Mouse (Mus musculus): ENCODE results near the gene Fgfrl1. TPM values are rescaled to one million over a fixed set of nuclear protein-coding genes. Genes with fewer than 3 reads are reported as not detected.

Gene Fgfrl1
- polyA plus RNA-seq, 1 experiment from 2014 or later: 5.3 TPM

DNA sequence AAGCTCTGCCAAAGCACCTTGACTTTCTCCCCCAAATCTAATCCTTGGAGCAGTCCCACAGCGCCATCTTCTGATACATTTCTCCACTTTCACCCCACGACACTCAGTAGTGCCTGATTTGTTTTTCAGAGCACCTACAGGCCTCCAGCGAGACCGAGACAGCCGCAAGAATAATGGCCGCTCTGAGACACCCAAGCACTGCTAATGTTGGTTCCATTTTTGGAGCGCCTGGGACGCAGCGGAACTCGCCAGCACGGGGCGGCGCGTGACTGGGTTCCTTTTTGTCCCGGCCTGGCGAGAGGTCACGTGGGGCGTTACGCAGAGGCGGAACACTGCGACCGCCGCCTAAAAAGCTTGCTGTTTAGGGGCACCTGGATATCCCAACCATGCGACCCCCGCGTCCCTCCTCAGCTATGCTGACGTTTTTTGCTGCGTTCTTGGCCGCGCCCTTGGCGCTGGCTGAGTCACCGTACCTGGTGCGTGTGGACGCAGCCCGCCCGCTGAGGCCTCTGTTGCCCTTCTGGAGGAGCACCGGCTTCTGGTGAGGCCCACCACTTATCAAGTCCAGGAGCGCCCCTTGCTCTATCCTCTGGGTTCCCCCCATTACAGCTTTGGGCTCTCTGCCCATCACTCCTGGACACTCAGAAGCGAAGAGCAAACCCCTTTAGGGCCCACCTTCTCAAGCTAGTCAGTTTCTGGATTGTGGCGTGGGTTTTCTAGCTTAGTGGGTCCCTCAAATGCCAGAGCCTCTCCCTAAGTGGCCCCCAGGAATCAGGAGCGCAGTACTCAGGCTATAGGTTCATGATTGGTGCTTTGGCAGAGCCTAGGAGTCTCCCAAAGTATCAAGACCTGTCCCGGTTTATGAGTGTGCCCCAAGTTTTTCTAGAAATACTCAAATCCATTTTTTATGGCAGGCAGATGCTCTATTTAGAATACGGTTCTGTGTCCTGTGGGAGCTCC lies 22.9 kb upstream of the Fgfrl1 start, which contains the start of gene Dgkq:
Gene Dgkq, minus strand, starts transcription at position 696 of the 960 bp plus-strand sequence.
- 7% methylated on average over 43 of the region's 43 CpGs for WGBS

DNA sequence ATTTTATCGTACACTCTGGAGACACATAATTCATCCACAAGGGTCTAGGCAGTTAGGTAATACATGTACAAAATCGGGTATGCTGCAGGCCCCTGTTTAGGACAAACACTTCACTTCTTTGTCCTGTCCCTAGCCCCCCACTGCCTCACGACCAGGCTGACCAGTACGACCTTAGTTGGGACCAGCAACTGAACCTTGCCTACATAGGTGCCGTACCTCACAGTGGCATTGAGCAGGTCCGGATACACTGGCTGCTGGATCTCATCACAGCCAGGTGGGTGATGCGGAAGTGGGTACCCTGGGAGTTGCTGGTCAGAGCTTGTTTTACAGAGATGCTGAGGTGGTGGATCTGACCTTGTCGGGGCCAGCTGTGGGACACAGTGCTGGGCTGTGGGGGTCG lies 22.2 kb upstream of the Fgfrl1 start:
- Histone ChIP-seq H3K27me3 (no peaks in the 10 kb centered on the region), H3K9ac (replicated peaks) (peak overlapping the region; percentile 77), H3K4me2 (replicated peaks) (peak overlapping the region; percentile 66), H3K4me3 (replicated peaks) (peak overlapping the region; percentile 51), H3K36me3 (peaks cover 29% of the 10 kb centered on the region), H3K27ac (no peak overlapping the region), H3K4me1 (replicated peaks) (peaks cover 22% of the 10 kb centered on the region), H3K9me3 (no peaks in the 10 kb centered on the region)
- WGBS: 86% methylated on average over 9 of the region's 9 CpGs
- peak; percentile 2 for ATAC-seq

More for the DNA sequence above, 22.9 kb upstream of the Fgfrl1 start, which contains the start of gene Dgkq:
- Histone ChIP-seq H3K4me3 (replicated peaks) (peak within 1 kb of the TSS; percentile 51), H3K4me2 (replicated peaks) (peak within 1 kb of the TSS; percentile 66), H3K9me3 (no peaks in the 10 kb centered on the region), H3K27ac (peak within 1 kb of the TSS; percentile 85), H3K4me1 (replicated peaks) (peaks cover 22% of the 10 kb centered on the region), H3K36me3 (peaks cover 29% of the 10 kb centered on the region), H3K9ac (replicated peaks) (peak within 1 kb of the TSS; percentile 77), H3K27me3 (no peaks in the 10 kb centered on the region)
- ATAC-seq: peak; percentile 81

DNA sequence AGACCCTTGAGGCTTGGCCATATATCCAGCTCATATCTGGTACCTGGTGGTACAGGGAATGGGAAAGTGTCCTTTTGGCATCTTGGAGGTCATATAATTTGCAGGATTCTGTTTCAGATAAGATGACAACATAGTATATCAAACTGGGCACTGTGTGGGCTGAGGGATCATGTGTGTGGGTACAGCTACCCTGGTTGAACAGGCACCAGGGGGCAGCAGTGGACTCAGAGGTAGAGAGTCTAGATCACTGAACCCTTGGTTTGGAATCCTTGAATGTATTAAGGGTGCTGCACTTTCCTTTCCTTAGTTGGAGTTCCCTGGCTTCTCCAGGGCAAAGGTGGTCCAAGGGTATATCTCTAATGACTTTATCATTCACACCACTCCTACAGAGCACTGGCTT lies 21.4 kb upstream of the Fgfrl1 start:
- Histone ChIP-seq H3K27me3 (no peaks in the 10 kb centered on the region), H3K36me3 (peaks cover 29% of the 10 kb centered on the region), H3K4me2 (replicated peaks) (no peak overlapping the region), H3K4me3 (replicated peaks) (no peak overlapping the region), H3K4me1 (replicated peaks) (peaks cover 22% of the 10 kb centered on the region), H3K9ac (replicated peaks) (no peak overlapping the region), H3K9me3 (no peaks in the 10 kb centered on the region), H3K27ac (no peak overlapping the region)
- no peak for ATAC-seq

DNA sequence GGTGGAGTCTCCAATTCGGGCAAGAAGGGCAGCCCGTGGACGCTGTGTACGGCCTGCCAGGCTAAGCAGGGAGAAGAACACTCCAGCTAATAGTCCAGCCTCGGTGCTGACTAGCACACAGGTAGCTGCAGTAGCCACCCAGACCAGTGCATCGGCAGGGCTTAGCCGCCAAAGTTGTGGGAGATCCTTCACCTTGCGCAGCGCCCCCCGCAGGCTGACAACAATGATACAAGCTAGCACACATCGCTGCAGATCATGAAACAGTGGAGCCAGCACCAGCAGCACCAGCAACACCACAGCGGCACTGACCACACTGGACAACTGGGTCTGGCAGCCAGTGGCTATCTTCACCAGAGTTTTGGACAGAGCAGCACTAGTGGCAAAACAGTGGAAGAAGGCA lies 20.4 kb upstream of the Fgfrl1 start:
- Histone ChIP-seq H3K27me3 (no peaks in the 10 kb centered on the region), H3K27ac (no peak overlapping the region), H3K9ac (replicated peaks) (no peak overlapping the region), H3K4me1 (replicated peaks) (peaks cover 25% of the 10 kb centered on the region), H3K9me3 (no peaks in the 10 kb centered on the region), H3K4me3 (replicated peaks) (no peak overlapping the region), H3K4me2 (replicated peaks) (no peak overlapping the region), H3K36me3 (peaks cover 29% of the 10 kb centered on the region)
- 93% methylated on average over 12 of the region's 12 CpGs for WGBS
- no peak for ATAC-seq

DNA sequence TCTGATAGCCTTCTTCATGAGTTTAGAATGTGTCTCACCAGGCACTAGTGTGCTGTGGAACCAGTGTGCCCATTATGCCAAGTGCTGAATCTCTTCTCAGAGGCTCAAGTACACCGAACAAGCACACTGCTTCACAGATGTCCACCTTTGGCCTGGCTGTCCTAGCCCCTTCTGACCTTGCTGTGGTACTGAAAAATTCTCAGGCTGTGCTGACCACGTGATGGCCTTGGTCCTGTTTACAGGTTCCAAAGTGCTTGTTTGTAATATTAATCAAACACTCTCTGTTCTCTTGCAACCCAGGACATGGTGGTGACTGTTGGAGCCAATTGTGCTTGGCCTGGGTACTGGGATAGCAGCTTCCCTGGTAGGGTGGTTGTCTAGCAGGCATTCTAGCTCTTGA lies 17.6 kb upstream of the Fgfrl1 start:
- H3K36me3 ChIP-seq: peaks cover 29% of the 10 kb centered on the region
- H3K9ac ChIP-seq (replicated peaks): no peak overlapping the region
- no peak overlapping the region for H3K4me3 ChIP-seq (replicated peaks)
- no peak overlapping the region for H3K27ac ChIP-seq
- H3K27me3 ChIP-seq: no peaks in the 10 kb centered on the region
- 80% methylated on average over 2 of the region's 2 CpGs for WGBS
- H3K4me2 ChIP-seq (replicated peaks): no peak overlapping the region
- no peaks in the 10 kb centered on the region for H3K9me3 ChIP-seq
- peaks cover 28% of the 10 kb centered on the region for H3K4me1 ChIP-seq (replicated peaks)
- no peak for ATAC-seq

DNA sequence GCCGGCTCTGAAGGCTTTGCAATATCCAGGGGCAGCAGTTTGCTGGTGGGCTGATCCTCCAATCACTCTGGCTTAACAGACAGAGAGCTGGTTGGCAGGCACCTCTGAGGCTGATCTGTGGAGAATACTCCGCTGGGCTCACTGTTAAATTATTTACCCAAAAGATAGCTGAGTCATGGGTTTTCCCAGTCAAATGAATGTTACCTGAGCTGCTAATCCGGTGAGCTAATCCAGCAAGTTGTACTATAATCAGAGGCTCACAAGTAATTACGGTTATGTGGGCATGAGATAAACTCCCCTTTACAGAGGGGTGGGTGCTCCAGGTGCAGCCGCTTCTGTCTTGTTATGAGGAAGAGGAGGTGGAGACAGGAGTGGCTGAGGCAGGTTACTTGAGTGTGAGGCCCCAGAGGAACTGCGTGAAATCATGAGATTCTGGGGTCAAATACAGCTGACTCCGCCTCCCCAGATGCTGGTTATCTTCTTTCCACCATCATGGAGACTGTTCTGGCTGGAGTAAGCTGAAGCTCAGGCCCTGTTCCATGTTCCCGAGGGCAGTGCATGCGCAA lies 16.8 kb upstream of the Fgfrl1 start, which contains the start of gene Slc26a1:
Gene Slc26a1, minus strand, starts transcription at position 319 of the 566 bp plus-strand sequence.
- Histone ChIP-seq H3K36me3 (peaks cover 29% of the 10 kb centered on the region), H3K27ac (no peak within 1 kb of the TSS), H3K4me2 (replicated peaks) (no peak within 1 kb of the TSS), H3K27me3 (no peaks in the 10 kb centered on the region), H3K9me3 (no peaks in the 10 kb centered on the region), H3K4me1 (replicated peaks) (peaks cover 21% of the 10 kb centered on the region), H3K9ac (replicated peaks) (no peak within 1 kb of the TSS), H3K4me3 (replicated peaks) (no peak within 1 kb of the TSS)
- WGBS: 85% methylated on average over 9 of the region's 9 CpGs
- ATAC-seq: no peak

DNA sequence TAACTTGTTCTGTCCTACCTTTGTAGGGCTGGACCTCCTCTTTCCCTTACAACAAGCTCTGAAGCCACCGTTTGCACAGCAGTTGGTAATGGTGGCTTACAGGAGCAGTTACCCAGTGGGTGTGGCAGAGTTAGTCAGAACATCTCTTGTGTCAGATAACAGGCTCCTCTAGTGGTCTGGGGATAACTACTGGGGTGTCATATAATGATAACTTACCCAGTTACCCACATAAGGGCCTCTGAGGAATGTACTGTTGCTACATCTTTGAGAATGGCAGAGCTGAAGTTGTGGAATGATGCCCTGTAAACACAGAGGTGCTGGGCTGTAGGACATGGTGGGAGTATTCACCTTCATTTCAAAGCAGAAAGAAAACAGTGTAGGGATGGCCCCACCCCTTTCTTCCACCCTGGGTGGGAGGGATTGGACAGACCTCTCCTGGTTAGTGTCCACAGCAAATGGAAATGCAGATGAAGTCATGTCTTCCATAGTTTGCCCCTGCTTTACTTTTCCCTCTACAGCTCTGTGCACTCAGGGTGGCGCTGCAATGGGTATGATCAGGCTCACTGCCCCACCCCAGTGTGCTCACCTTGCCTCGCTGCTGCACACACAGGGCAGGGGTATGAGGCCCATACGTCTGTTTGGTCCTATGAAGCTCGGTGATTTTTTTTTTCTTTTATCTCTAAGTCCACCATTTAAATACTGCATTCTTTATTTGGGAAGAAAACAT lies 15.2 kb upstream of the Fgfrl1 start:
- Histone ChIP-seq H3K27me3 (no peaks in the 10 kb centered on the region), H3K36me3 (peaks cover 26% of the 10 kb centered on the region), H3K4me3 (replicated peaks) (peak overlapping the region; percentile 36), H3K27ac (peak overlapping the region; percentile 92), H3K4me2 (replicated peaks) (peak overlapping the region; percentile 55), H3K9me3 (no peaks in the 10 kb centered on the region), H3K4me1 (replicated peaks) (peaks cover 15% of the 10 kb centered on the region), H3K9ac (replicated peaks) (peak overlapping the region; percentile 72)
- WGBS: 17% methylated on average over 5 of the region's 5 CpGs
- peak; percentile 76 for ATAC-seq

DNA sequence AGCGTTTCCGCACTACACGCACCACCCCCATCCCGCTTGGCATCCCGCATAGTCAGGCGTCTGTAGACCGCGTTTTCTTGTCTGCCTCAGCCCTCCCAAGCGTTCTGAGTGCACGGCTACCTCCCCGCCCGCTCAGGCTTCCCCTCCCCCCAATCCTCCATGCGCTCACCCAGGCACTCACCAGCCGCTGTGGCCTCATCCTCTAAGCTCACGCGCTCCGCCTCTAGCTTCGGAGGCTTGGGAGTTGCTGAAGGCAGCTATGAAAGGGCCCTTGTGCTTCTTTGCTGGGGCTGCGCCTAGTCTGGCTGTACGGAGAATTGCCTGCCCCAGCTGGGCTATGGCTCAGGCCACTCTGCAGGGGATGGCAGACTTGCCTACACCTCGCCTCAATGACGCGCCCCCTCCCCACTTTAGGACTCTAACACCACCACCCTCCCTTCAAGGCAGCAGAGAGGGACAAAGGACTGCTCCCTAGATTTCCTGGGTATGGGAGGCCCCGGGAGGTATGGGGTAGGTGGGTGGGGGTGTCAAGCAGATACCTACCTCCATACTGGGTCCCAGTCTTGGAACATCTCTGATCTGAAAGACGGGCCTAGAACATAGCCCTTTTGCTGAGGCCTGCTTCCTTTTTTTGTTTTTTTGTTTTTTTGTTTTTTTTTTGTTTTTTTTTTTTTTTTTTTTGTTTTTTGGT lies 14.4 kb upstream of the Fgfrl1 start:
- Histone ChIP-seq H3K9me3 (no peaks in the 10 kb centered on the region), H3K4me3 (replicated peaks) (peak overlapping the region; percentile 36), H3K4me2 (replicated peaks) (peak overlapping the region; percentile 55), H3K9ac (replicated peaks) (peak overlapping the region; percentile 72), H3K36me3 (peaks cover 19% of the 10 kb centered on the region), H3K27me3 (no peaks in the 10 kb centered on the region), H3K27ac (peak overlapping the region; percentile 92), H3K4me1 (replicated peaks) (peaks cover 15% of the 10 kb centered on the region)
- ATAC-seq: peak; percentile 94
- WGBS: 2% methylated on average over 25 of the region's 25 CpGs

DNA sequence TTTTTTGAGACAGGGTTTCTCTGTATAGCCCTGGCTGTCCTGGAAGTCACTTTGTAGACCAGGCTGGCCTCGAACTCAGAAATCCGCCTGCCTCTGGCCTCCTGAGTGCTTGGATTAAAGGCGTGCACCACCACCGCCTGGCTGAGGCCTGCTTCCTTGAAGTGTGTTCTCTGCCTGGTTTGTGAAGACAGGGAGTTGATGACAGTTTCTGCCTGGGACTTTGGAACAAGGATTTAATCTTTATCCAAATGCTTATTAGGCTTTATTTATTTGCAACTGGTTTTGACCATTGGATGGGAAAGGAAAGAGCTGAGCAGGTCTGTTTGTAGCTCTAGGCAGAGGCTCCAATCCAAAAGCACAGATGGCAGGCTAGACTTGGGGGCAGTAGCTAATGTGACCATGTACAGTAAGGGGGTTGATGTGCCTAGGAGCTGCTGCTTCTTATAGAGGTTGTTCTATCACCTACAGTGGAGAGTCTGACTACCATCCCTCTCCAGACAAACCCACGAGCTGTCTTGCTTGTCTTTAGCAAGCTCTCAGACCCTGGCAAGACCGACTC lies 13.8 kb upstream of the Fgfrl1 start:
- WGBS: 83% methylated on average over 6 of the region's 6 CpGs
- Histone ChIP-seq H3K36me3 (peaks cover 13% of the 10 kb centered on the region), H3K4me2 (replicated peaks) (no peak overlapping the region), H3K9ac (replicated peaks) (peak overlapping the region; percentile 20; the same call in 1 of the 2 replicates), H3K9me3 (no peaks in the 10 kb centered on the region), H3K4me1 (replicated peaks) (peaks cover 15% of the 10 kb centered on the region), H3K27ac (peak overlapping the region; percentile 25; the same call in 1 of the 2 replicates), H3K4me3 (replicated peaks) (no peak overlapping the region), H3K27me3 (no peaks in the 10 kb centered on the region)
- no peak for ATAC-seq

DNA sequence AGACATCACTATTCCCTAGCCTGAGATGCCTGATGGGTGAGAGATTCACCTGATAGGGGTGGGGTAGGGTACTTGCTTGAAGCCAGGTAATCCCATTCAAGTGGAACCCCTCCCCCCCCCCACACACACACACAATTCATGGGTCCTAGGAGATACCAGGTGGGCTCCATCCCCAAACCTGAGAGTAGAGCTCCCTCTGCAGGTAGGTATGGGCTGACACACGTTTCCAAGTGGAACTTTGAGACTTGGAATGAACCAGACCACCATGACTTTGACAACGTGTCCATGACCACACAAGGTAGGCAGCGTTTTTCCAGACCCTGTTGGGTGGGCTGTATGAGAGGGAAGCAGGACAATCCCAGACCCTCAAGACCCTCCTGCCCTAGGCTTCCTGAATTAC lies 12.3 kb upstream of the Fgfrl1 start:
- Histone ChIP-seq H3K4me3 (replicated peaks) (no peak overlapping the region), H3K4me1 (replicated peaks) (peaks cover 15% of the 10 kb centered on the region), H3K4me2 (replicated peaks) (no peak overlapping the region), H3K9ac (replicated peaks) (no peak overlapping the region), H3K27ac (no peak overlapping the region), H3K36me3 (peaks cover 6% of the 10 kb centered on the region; the same call in 1 of the 2 replicates), H3K27me3 (no peaks in the 10 kb centered on the region), H3K9me3 (no peaks in the 10 kb centered on the region)
- 56% methylated on average over 3 of the region's 3 CpGs for WGBS
- no peak for ATAC-seq

DNA sequence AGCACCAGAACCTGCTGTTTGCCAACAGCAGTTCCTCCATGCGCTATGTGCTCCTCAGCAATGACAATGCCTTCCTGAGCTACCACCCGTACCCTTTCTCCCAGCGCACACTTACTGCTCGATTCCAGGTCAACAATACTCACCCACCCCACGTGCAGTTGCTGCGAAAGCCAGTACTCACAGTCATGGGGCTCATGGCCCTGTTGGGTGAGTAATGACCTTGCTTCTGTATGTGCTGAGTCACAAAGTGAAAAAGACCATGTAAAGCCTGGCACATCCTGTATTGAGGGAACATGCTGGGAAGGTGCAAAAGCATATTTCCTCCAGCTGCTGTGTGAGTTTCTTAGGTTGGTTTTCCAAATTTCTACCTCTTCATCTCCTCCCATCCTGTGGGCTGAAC lies 11.3 kb upstream of the Fgfrl1 start:
- 95% methylated on average over 6 of the region's 6 CpGs for WGBS
- no peak overlapping the region for H3K9ac ChIP-seq (replicated peaks)

More for the DNA sequence above, 11.3 kb upstream of the Fgfrl1 start:
- ATAC-seq: no peak
- Histone ChIP-seq H3K4me2 (replicated peaks) (no peak overlapping the region), H3K4me3 (replicated peaks) (no peak overlapping the region), H3K27ac (no peak overlapping the region), H3K36me3 (peaks cover 6% of the 10 kb centered on the region; the same call in 1 of the 2 replicates), H3K27me3 (no peaks in the 10 kb centered on the region), H3K4me1 (replicated peaks) (peaks cover 15% of the 10 kb centered on the region), H3K9me3 (no peaks in the 10 kb centered on the region)
